Mouse (Mus musculus) forebrain, embryonic 13.5 days (tissue): ENCODE measurements at regions not wholly inside any gene's neighbourhood (a gene's known extent, or its start where the extent isn't known, plus 50 kb on each side); places are given as distances from the start of the nearest gene placed in this dataset.

Experiments used
- ATAC-seq: fragments of 200-750 bp; cut with Nextera tagmentation; 2 replicates; pipeline ENCODE4 v1.8.0; 2017
- H3K27ac ChIP-seq: fragments of 300-500 bp; sonication (generic); 2 replicates; pipeline ENCODE4 v1.5.1; 2015; ENCODE audit warnings: inconsistent platforms, mild to moderate bottlenecking, moderate library complexity
- H3K27me3 ChIP-seq: fragments of 300-500 bp; sonication (generic); 2 replicates; pipeline ENCODE4 v1.6.1; 2015; ENCODE audit warnings: mild to moderate bottlenecking, inconsistent platforms
- H3K36me3 ChIP-seq: fragments of 300-500 bp; sonication (generic); 2 replicates; pipeline ENCODE4 v1.6.1; 2015; ENCODE audit warnings: mild to moderate bottlenecking, inconsistent platforms; ENCODE audit not compliant: poor library complexity, severe bottlenecking
- H3K4me1 ChIP-seq: fragments of 300-500 bp; sonication (generic); 2 replicates; pipeline ENCODE4 v1.6.1; 2015; ENCODE audit warnings: inconsistent platforms
- H3K4me2 ChIP-seq: fragments of 300-500 bp; sonication (generic); 2 replicates; pipeline ENCODE4 v1.6.1; 2015; ENCODE audit warnings: inconsistent platforms, mild to moderate bottlenecking, moderate library complexity
- H3K4me3 ChIP-seq: fragments of 300-500 bp; sonication (generic); 2 replicates; pipeline ENCODE4 v1.5.1; 2015; ENCODE audit warnings: mild to moderate bottlenecking, inconsistent platforms
- H3K9ac ChIP-seq: fragments of 300-500 bp; sonication (generic); 2 replicates; pipeline ENCODE4 v1.6.1; 2015; ENCODE audit warnings: mild to moderate bottlenecking, inconsistent platforms
- H3K9me3 ChIP-seq: fragments of 300-500 bp; sonication (generic); replicated peaks from 2 replicates; pipeline ENCODE4 v1.6.1; 2016; ENCODE audit warnings: inconsistent platforms
- WGBS: fragments of 180-500 bp; shearing (Covaris S2); methylation state at CpG from one replicate; pipeline ENCODE4 v1.1.7; 2015; 5-methylcytosine and 5-hydroxymethylcytosine counted together

- H3K4me3 ChIP-seq: no peak overlapping the region
- WGBS: 51% methylated on average over 16 of the region's 16 CpGs
- ATAC-seq: no peak
Observed at GRCm38 (mm10) chr19:56046784-56047390, 240.1 kb upstream of the Habp2 start.

GRCm38 (mm10) chr19:56054186-56054585 is 232.8 kb upstream of the Habp2 start:
- 91% methylated on average over 8 of the region's 8 CpGs for WGBS
- no peak overlapping the region for H3K27ac ChIP-seq
- no peak overlapping the region for H3K9ac ChIP-seq
- H3K4me1 ChIP-seq: no peaks in the 10 kb centered on the region
- H3K4me3 ChIP-seq: no peak overlapping the region
- H3K9me3 ChIP-seq: no peaks in the 10 kb centered on the region
- no peak overlapping the region for H3K4me2 ChIP-seq
- H3K27me3 ChIP-seq: no peaks in the 10 kb centered on the region
- H3K36me3 ChIP-seq: no peaks in the 10 kb centered on the region
- no peak for ATAC-seq

More at GRCm38 (mm10) chr19:56046784-56047390, 240.1 kb upstream of the Habp2 start:
- no peaks in the 10 kb centered on the region for H3K9me3 ChIP-seq
- H3K9ac ChIP-seq: no peak overlapping the region
- H3K4me2 ChIP-seq: no peak overlapping the region
- H3K27ac ChIP-seq: no peak overlapping the region
- H3K27me3 ChIP-seq: no peaks in the 10 kb centered on the region
- H3K36me3 ChIP-seq: no peaks in the 10 kb centered on the region
- 0 out of 2 replicates have a peak, but pooled peaks cover 5% of the 10 kb centered on the region for H3K4me1 ChIP-seq

- Histone ChIP-seq H3K36me3 (no peaks in the 10 kb centered on the region), H3K4me1 (peaks cover 3% of the 10 kb centered on the region; the same call in 1 of the 2 replicates), H3K27me3 (no peaks in the 10 kb centered on the region), H3K27ac (no peak overlapping the region), H3K9me3 (no peaks in the 10 kb centered on the region), H3K4me2 (no peak overlapping the region), H3K4me3 (no peak overlapping the region), H3K9ac (no peak overlapping the region)
- 85% methylated on average over 6 of the region's 6 CpGs for WGBS
- ATAC-seq: no peak
Observed at GRCm38 (mm10) chr19:56056397-56056796, 230.5 kb upstream of the Habp2 start.

DNA sequence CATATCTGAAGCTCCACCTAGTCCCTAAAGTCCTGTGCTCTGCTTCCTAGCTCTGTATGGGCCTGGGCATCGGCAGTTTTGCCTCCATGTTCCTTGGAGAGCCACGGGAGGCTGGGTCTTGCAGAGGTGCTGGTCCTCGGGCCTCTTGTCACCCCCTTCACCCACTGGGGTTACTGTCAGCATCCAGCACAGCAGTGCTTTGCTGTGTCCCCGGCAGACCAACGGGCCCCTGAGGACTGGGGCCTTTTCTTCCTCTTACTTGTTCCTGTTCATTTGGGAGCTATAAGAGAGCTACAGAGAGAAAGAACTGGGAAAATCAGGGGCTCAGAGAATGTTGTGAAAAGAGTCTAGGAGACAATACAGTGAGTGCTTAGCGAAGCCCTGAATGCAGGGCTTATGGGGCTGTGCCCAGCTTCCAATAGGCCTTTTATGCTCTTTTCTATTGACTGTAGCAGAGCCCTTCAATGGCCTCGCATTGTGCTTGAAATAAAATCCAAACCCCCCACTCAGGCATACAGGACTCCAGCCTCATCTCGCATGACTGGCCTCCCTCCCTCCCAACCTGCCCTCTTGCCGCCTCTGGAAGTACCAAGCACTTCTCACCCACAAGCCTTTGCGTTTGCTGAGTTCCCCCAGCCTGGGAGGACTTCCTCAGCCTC is 224.9 kb upstream of the Habp2 start:
- peak; percentile 91 for ATAC-seq
- Histone ChIP-seq H3K27ac (peak overlapping the region; percentile 92), H3K4me1 (peaks cover 36% of the 10 kb centered on the region), H3K9me3 (no peaks in the 10 kb centered on the region), H3K36me3 (no peaks in the 10 kb centered on the region), H3K27me3 (peaks cover 4% of the 10 kb centered on the region; the same call in 1 of the 2 replicates), H3K4me3 (no peak overlapping the region), H3K9ac (0 out of 2 replicates have a peak overlapping the region, but pooled peaks have one; percentile 12), H3K4me2 (0 out of 2 replicates have a peak overlapping the region, but pooled peaks have one; percentile 11)
- 5% methylated on average over 10 of the region's 10 CpGs for WGBS

DNA sequence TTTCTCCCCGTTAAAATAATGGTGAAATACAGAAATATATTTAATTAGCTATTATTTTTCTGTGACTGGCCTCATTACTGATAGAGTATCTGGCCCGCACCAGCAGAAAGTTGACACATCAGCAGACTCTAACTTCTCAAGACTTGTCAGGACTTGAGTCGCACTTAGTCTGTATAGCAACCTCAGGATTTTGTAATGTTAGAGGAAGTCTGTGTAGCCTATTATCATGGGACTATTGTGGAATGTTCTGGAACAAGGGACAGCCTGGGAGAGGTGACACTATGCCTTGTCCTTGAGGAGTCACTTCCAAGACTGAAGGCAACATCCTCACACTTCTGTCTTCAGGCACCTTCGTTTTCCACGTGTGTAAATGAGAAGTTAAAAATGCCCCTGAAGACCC is 223.8 kb upstream of the Habp2 start:
- WGBS: 32% methylated on average over 5 of the region's 5 CpGs
- no peak overlapping the region for H3K4me2 ChIP-seq
- no peaks in the 10 kb centered on the region for H3K36me3 ChIP-seq
- no peak for ATAC-seq
- H3K27me3 ChIP-seq: peaks cover 7% of the 10 kb centered on the region; the same call in 1 of the 2 replicates
- H3K9ac ChIP-seq: no peak overlapping the region
- no peak overlapping the region for H3K4me3 ChIP-seq
- peaks cover 36% of the 10 kb centered on the region for H3K4me1 ChIP-seq
- no peaks in the 10 kb centered on the region for H3K9me3 ChIP-seq
- peak overlapping the region; percentile 37; the same call in 1 of the 2 replicates for H3K27ac ChIP-seq

- H3K27me3 ChIP-seq: peaks cover 7% of the 10 kb centered on the region
- H3K36me3 ChIP-seq: no peaks in the 10 kb centered on the region
- H3K4me3 ChIP-seq: no peak overlapping the region
- no peak overlapping the region for H3K4me2 ChIP-seq
- no peaks in the 10 kb centered on the region for H3K9me3 ChIP-seq
- ATAC-seq: no peak
- 88% methylated on average over 6 of the region's 6 CpGs for WGBS
- H3K27ac ChIP-seq: no peak overlapping the region
- H3K9ac ChIP-seq: no peak overlapping the region
- H3K4me1 ChIP-seq: peaks cover 49% of the 10 kb centered on the region
Observed at GRCm38 (mm10) chr19:56065730-56066129, 221.2 kb upstream of the Habp2 start.

GRCm38 (mm10) chr19:56068165-56068564 is 218.8 kb upstream of the Habp2 start:
- Histone ChIP-seq H3K4me2 (no peak overlapping the region), H3K27ac (no peak overlapping the region), H3K4me1 (peaks cover 39% of the 10 kb centered on the region), H3K9ac (no peak overlapping the region), H3K27me3 (peaks cover 7% of the 10 kb centered on the region), H3K36me3 (no peaks in the 10 kb centered on the region), H3K4me3 (no peak overlapping the region), H3K9me3 (no peaks in the 10 kb centered on the region)
- 91% methylated on average over 8 of the region's 8 CpGs for WGBS
- ATAC-seq: no peak

GRCm38 (mm10) chr19:56068854-56069253 is 218.1 kb upstream of the Habp2 start:
- Histone ChIP-seq H3K36me3 (no peaks in the 10 kb centered on the region), H3K27ac (no peak overlapping the region), H3K4me3 (no peak overlapping the region), H3K4me1 (peaks cover 33% of the 10 kb centered on the region), H3K9me3 (no peaks in the 10 kb centered on the region), H3K9ac (no peak overlapping the region), H3K4me2 (no peak overlapping the region), H3K27me3 (peaks cover 7% of the 10 kb centered on the region)
- no peak for ATAC-seq
- WGBS: 67% methylated on average over 12 of the region's 12 CpGs

DNA sequence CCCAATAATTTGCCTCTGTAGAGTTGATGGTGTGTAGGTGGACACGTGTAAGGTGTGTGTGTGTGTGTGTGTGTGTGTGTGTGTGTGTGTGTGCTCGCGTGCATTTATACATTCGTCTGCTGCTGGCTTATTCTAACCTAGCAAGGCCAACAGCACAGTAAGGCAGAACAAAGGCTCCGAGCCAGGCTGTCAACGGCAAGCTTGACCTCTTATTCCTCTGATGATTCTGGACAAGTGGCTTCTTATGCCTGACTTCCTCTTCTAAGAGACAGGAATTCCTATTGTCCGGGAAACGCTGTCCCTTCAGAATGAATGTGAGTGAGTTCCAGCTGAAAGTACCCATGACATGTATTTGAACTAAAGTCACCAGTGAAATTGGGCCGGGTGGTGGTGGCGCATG is 217.7 kb upstream of the Habp2 start:
- WGBS: 53% methylated on average over 10 of the region's 10 CpGs
- H3K27ac ChIP-seq: no peak overlapping the region
- no peaks in the 10 kb centered on the region for H3K36me3 ChIP-seq
- no peak overlapping the region for H3K4me2 ChIP-seq
- ATAC-seq: no peak
- H3K9ac ChIP-seq: no peak overlapping the region
- H3K27me3 ChIP-seq: peaks cover 7% of the 10 kb centered on the region
- no peaks in the 10 kb centered on the region for H3K9me3 ChIP-seq
- no peak overlapping the region for H3K4me3 ChIP-seq
- peaks cover 29% of the 10 kb centered on the region for H3K4me1 ChIP-seq

- ATAC-seq: no peak
- no peaks in the 10 kb centered on the region for H3K9me3 ChIP-seq
- H3K4me2 ChIP-seq: no peak overlapping the region
- no peak overlapping the region for H3K9ac ChIP-seq
- no peak overlapping the region for H3K4me3 ChIP-seq
- WGBS: 49% methylated on average over 4 of the region's 4 CpGs
- H3K36me3 ChIP-seq: no peaks in the 10 kb centered on the region
- peaks cover 24% of the 10 kb centered on the region for H3K4me1 ChIP-seq
- H3K27me3 ChIP-seq: peaks cover 3% of the 10 kb centered on the region; the same call in 1 of the 2 replicates
- H3K27ac ChIP-seq: no peak overlapping the region
Observed at GRCm38 (mm10) chr19:56071340-56071739, 215.6 kb upstream of the Habp2 start.

GRCm38 (mm10) chr19:56076128-56076527 is 210.8 kb upstream of the Habp2 start:
- Histone ChIP-seq H3K4me3 (no peak overlapping the region), H3K36me3 (no peaks in the 10 kb centered on the region), H3K27ac (no peak overlapping the region), H3K27me3 (no peaks in the 10 kb centered on the region), H3K9ac (no peak overlapping the region), H3K9me3 (no peaks in the 10 kb centered on the region), H3K4me2 (no peak overlapping the region), H3K4me1 (peaks cover 7% of the 10 kb centered on the region; the same call in 1 of the 2 replicates)
- 91% methylated on average over 8 of the region's 8 CpGs for WGBS
- ATAC-seq: no peak

- H3K27ac ChIP-seq: no peak overlapping the region
- H3K36me3 ChIP-seq: no peaks in the 10 kb centered on the region
- no peak overlapping the region for H3K4me3 ChIP-seq
- H3K4me2 ChIP-seq: no peak overlapping the region
- H3K9ac ChIP-seq: no peak overlapping the region
- no peaks in the 10 kb centered on the region for H3K9me3 ChIP-seq
- no peaks in the 10 kb centered on the region for H3K27me3 ChIP-seq
- ATAC-seq: no peak
- 77% methylated on average over 8 of the region's 8 CpGs for WGBS
- no peaks in the 10 kb centered on the region for H3K4me1 ChIP-seq
Observed at GRCm38 (mm10) chr19:56077491-56077890, 209.4 kb upstream of the Habp2 start.
